Mouse (Mus musculus): ENCODE results near the gene Rgs9. TPM values are rescaled to one million over a fixed set of nuclear protein-coding genes. Genes with fewer than 3 reads are reported as not detected.

Rgs9 gene
- total RNA-seq, 1 experiment, result 1.6 TPM

DNA sequence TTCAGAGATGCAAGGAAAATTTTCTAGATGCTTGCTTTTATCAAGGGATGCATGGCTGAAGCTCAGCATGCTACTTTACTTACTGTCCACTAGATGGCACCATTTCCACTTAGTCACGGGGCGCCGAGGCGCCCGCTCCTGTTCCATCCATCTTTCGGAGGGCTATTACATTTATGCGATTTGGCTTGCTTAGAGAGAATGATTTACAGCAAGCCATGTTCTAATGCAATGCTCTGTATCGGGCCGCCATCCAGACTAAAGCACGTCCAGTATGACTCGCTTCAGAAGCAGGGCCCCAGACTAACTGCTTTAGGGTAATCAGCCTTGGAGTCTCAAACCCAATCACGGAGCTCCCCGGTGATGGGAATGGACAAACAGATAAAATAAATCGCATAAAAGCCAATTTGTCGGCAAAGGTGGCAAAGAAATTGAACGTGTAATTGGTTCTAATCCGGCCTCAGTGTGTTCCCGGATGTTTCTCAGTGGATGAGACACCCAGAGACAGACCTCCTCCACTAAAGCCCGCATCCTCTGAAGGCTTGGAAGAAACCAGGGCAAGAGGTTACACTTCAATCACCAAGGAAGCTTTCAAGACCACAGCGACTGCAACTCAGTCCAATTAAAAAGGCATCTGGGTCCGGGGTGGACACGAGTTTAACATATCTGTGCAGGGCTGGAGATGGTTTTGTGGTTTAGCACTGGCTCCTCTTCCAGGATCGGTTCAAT is 53.1 kb downstream of the Rgs9 start:
- in situ Hi-C loops (cut with MboI; ENCODE audit: low sequenced_read_pairs in 2 of 2, unreplicated experiment in 2 of 2), result loop anchor here in 1 of 2 experiments (5.0 to 25.0 kb wide), 2 partner anchors 198 to 343 kb away; no protein-coding TSS in a partner anchor
- H3K4me3 ChIP-seq (ENCODE audit: insufficient read depth in 1 of 2, low read depth in 1 of 2, low read length in 2 of 2, poor library complexity in 1 of 2, severe bottlenecking in 1 of 2), result peak overlapping the region; percentile 45 to 65
- no peaks in the 10 kb centered on the region for H3K36me3 ChIP-seq (ENCODE audit: control insufficient read depth, insufficient read depth, low read length, poor library complexity, severe bottlenecking)
- TF ChIP-seq ZNF384 (IDR thresholded peaks at IDR 0.05; ENCODE audit: low read depth, low read length), result no peak
- TF ChIP-seq ZC3H11A (IDR thresholded peaks at IDR 0.05; ENCODE audit: borderline replicate concordance, low read depth, low read length), result peak; percentile 80; the same call in 1 of the 2 replicates
- no peak for TF ChIP-seq HCFC1 (IDR thresholded peaks at IDR 0.05; ENCODE audit: borderline replicate concordance, insufficient read depth, low read length)
- TF ChIP-seq MAFK (IDR thresholded peaks at IDR 0.05; ENCODE audit: insufficient read depth, low read depth, low read length), result no peak
- no peak for TF ChIP-seq CHD2 (IDR thresholded peaks at IDR 0.05; ENCODE audit: low read depth, low read length)
- no peak overlapping the region for H3K27ac ChIP-seq (ENCODE audit: insufficient read depth, low read depth, low read length, poor library complexity, severe bottlenecking)
- DNase-seq (ENCODE audit: low read depth, low spot score), result peak; percentile 36
- no peaks in the 10 kb centered on the region for H3K9me3 ChIP-seq (ENCODE audit: control insufficient read depth, insufficient read depth, low read depth, low read length)
- no peaks in the 10 kb centered on the region for H3K4me1 ChIP-seq (ENCODE audit: control insufficient read depth in 2 of 2, insufficient read depth in 2 of 2, low read length in 2 of 2, poor library complexity in 1 of 2)
- peak overlapping the region; percentile 47; the same call in 1 of the 2 replicates for H3K9ac ChIP-seq (ENCODE audit: insufficient read depth, low read depth, low read length, poor library complexity, severe bottlenecking)

DNA sequence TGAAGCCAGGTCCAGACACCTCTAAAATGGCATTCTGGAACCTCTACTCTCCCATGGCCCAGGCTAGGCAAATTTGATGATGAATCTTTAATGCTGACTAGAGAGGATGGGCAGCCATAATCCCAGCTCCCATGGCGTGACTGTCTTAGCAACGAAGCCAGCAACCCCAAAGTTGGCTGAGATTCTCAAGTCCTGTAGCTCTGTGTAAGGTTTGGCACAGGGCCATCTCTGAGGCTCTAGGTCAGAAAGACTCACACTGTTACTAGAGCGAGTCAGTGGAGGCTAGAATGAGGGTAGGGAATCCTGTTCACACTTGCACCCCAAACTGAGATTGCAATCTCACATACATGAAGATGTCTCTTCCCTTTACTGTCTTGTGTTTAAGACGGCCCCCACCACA is 57.8 kb downstream of the Rgs9 start:
- no peak for DNase-seq (ENCODE audit: low read depth, low spot score)
- TF ChIP-seq ZC3H11A (IDR thresholded peaks at IDR 0.05; ENCODE audit: borderline replicate concordance, low read depth, low read length) (no peak), HCFC1 (IDR thresholded peaks at IDR 0.05; ENCODE audit: borderline replicate concordance, insufficient read depth, low read length) (no peak), CHD2 (IDR thresholded peaks at IDR 0.05; ENCODE audit: low read depth, low read length) (no peak), MAFK (IDR thresholded peaks at IDR 0.05; ENCODE audit: insufficient read depth, low read depth, low read length) (no peak), ZNF384 (IDR thresholded peaks at IDR 0.05; ENCODE audit: low read depth, low read length) (no peak)
- no peaks in the 10 kb centered on the region for H3K36me3 ChIP-seq (ENCODE audit: control insufficient read depth, insufficient read depth, low read length, poor library complexity, severe bottlenecking)
- no peak overlapping the region for H3K4me3 ChIP-seq (ENCODE audit: insufficient read depth in 1 of 2, low read depth in 1 of 2, low read length in 2 of 2, poor library complexity in 1 of 2, severe bottlenecking in 1 of 2)
- H3K9ac ChIP-seq (ENCODE audit: insufficient read depth, low read depth, low read length, poor library complexity, severe bottlenecking), result no peak overlapping the region
- no peaks in the 10 kb centered on the region; a peak in 1 of 4 replicates for H3K4me1 ChIP-seq (ENCODE audit: control insufficient read depth in 2 of 2, insufficient read depth in 2 of 2, low read length in 2 of 2, poor library complexity in 1 of 2)
- no peaks in the 10 kb centered on the region for H3K9me3 ChIP-seq (ENCODE audit: control insufficient read depth, insufficient read depth, low read depth, low read length)
- in situ Hi-C loops (cut with MboI; ENCODE audit: low sequenced_read_pairs in 2 of 2, unreplicated experiment in 2 of 2), result loop anchor here in 1 of 2 experiments (25.0 kb wide), 1 partner anchor 347 kb away; no protein-coding TSS in a partner anchor
- no peak overlapping the region for H3K27ac ChIP-seq (ENCODE audit: insufficient read depth, low read depth, low read length, poor library complexity, severe bottlenecking)

DNA sequence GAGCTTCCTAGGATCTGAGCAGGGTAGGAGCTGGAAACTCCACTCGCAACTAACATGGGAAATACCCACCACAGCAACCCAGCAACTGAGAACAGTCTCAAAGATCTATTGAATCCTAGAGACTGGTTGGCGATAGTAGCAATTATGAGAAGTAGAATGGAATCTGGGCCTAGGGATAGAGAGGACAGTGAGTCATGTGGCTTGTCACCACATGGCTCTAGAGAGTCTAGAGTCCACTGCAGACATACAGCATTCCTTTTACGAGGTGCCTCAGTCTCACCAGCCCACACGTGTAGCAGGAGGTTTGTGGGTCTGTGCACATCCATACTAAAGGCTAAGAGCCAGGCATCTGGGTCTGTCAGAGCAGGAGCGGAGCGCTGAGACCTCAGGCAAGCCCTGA is 59.3 kb downstream of the Rgs9 start:
- no peak for TF ChIP-seq HCFC1 (IDR thresholded peaks at IDR 0.05; ENCODE audit: borderline replicate concordance, insufficient read depth, low read length)
- TF ChIP-seq ZNF384 (IDR thresholded peaks at IDR 0.05; ENCODE audit: low read depth, low read length), result no peak
- TF ChIP-seq MAFK (IDR thresholded peaks at IDR 0.05; ENCODE audit: insufficient read depth, low read depth, low read length), result no peak
- no peak for TF ChIP-seq CHD2 (IDR thresholded peaks at IDR 0.05; ENCODE audit: low read depth, low read length)
- no peak for TF ChIP-seq ZC3H11A (IDR thresholded peaks at IDR 0.05; ENCODE audit: borderline replicate concordance, low read depth, low read length)
- Histone ChIP-seq H3K4me1 (ENCODE audit: control insufficient read depth in 2 of 2, insufficient read depth in 2 of 2, low read length in 2 of 2, poor library complexity in 1 of 2) (no peaks in the 10 kb centered on the region; a peak in 1 of 4 replicates), H3K4me3 (ENCODE audit: insufficient read depth in 1 of 2, low read depth in 1 of 2, low read length in 2 of 2, poor library complexity in 1 of 2, severe bottlenecking in 1 of 2) (no peak overlapping the region), H3K9me3 (ENCODE audit: control insufficient read depth, insufficient read depth, low read depth, low read length) (no peaks in the 10 kb centered on the region), H3K27ac (ENCODE audit: insufficient read depth, low read depth, low read length, poor library complexity, severe bottlenecking) (no peak overlapping the region), H3K36me3 (ENCODE audit: control insufficient read depth, insufficient read depth, low read length, poor library complexity, severe bottlenecking) (no peaks in the 10 kb centered on the region), H3K9ac (ENCODE audit: insufficient read depth, low read depth, low read length, poor library complexity, severe bottlenecking) (no peak overlapping the region)
- in situ Hi-C loops (cut with MboI; ENCODE audit: low sequenced_read_pairs in 2 of 2, unreplicated experiment in 2 of 2), result loop anchor here in 1 of 2 experiments (25.0 kb wide), 1 partner anchor 349 kb away; no protein-coding TSS in a partner anchor
- DNase-seq (ENCODE audit: low read depth, low spot score), result no peak

DNA sequence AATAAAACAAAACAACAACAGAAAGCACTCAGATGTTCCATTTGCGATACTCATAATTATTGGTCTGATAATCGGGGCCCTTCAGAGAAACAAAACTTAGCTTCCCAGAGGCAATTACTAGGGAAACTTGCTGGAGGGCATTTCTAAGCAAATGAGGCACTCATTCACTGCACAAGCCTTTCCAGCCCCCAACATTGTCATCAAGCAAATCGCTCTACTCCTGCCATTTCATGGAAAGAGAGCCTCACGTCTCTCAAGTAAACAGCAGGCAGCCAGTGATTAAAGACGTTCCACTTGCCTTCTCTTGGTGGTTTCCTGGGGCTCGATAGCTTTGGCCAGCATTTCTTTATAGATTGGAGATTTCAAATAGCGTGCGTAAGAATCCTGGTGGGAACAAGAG is 60.1 kb downstream of the Rgs9 start:
- Histone ChIP-seq H3K36me3 (ENCODE audit: control insufficient read depth, insufficient read depth, low read length, poor library complexity, severe bottlenecking) (no peaks in the 10 kb centered on the region), H3K4me3 (ENCODE audit: insufficient read depth in 1 of 2, low read depth in 1 of 2, low read length in 2 of 2, poor library complexity in 1 of 2, severe bottlenecking in 1 of 2) (no peak overlapping the region), H3K4me1 (ENCODE audit: control insufficient read depth in 2 of 2, insufficient read depth in 2 of 2, low read length in 2 of 2, poor library complexity in 1 of 2) (no peaks in the 10 kb centered on the region; a peak in 1 of 4 replicates), H3K27ac (ENCODE audit: insufficient read depth, low read depth, low read length, poor library complexity, severe bottlenecking) (no peak overlapping the region), H3K9ac (ENCODE audit: insufficient read depth, low read depth, low read length, poor library complexity, severe bottlenecking) (no peak overlapping the region), H3K9me3 (ENCODE audit: control insufficient read depth, insufficient read depth, low read depth, low read length) (no peaks in the 10 kb centered on the region)
- no peak for DNase-seq (ENCODE audit: low read depth, low spot score)
- in situ Hi-C loops (cut with MboI; ENCODE audit: low sequenced_read_pairs in 2 of 2, unreplicated experiment in 2 of 2), result loop anchor here in 1 of 2 experiments (25.0 kb wide), 1 partner anchor 350 kb away; no protein-coding TSS in a partner anchor
- TF ChIP-seq ZNF384 (IDR thresholded peaks at IDR 0.05; ENCODE audit: low read depth, low read length) (no peak), HCFC1 (IDR thresholded peaks at IDR 0.05; ENCODE audit: borderline replicate concordance, insufficient read depth, low read length) (no peak), ZC3H11A (IDR thresholded peaks at IDR 0.05; ENCODE audit: borderline replicate concordance, low read depth, low read length) (no peak), MAFK (IDR thresholded peaks at IDR 0.05; ENCODE audit: insufficient read depth, low read depth, low read length) (no peak), CHD2 (IDR thresholded peaks at IDR 0.05; ENCODE audit: low read depth, low read length) (no peak)
